Mouse (Mus musculus) ES-E14 (cell line): ENCODE data around the gene Selenon.

ENCODE experiments used
- CHD2 ChIP-seq: IDR thresholded peaks from 2 replicates; pipeline ENCODE4 v1.6.1; 2014; ENCODE audit warnings: mild to moderate bottlenecking, low read depth, low read length, inconsistent platforms
- MAFK ChIP-seq: IDR thresholded peaks from 2 replicates; pipeline ENCODE4 v1.6.1; 2014; ENCODE audit warnings: mild to moderate bottlenecking, low read depth, low read length, inconsistent platforms; ENCODE audit not compliant: insufficient read depth

DNA sequence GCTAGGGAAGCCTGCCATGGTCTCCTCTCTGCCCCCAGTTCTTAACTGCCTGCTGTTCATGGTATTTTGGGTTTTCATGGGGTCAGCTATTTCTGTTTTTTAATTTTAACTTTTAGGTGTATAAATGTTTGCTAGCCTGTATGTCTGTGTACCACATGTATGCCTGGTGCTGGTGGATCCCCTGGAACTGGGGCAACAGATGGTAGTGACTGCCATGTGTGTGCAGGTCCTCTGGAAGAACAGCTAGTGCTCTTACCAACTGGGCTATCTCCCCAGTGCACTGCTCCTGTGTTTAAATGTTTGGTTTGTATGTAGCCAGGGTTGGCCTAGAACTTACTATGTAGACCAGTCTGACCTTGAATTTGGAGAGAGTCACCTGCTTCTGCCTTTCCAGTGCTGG lies 32.7 kb downstream of the Selenon start:
- TF ChIP-seq MAFK, result no peak
- TF ChIP-seq CHD2, result no peak
